Mouse (Mus musculus): ENCODE data around the gene Slc44a1. TPM values are rescaled to one million over a fixed set of nuclear protein-coding genes. Genes with fewer than 3 reads are reported as not detected.

Slc44a1 gene
- polyA plus RNA-seq, 1 experiment from 2014 or later: 16.4 TPM

- no peak for DNase-seq (ENCODE audit: low spot score)
- no peak overlapping the region for H3K4me3 ChIP-seq
- H3K36me3 ChIP-seq (replicated peaks): no peaks in the 10 kb centered on the region
- H3K9me3 ChIP-seq: no peaks in the 10 kb centered on the region
- H3K4me1 ChIP-seq: no peaks in the 10 kb centered on the region
- 87% methylated on average over 3 of the region's 3 CpGs for WGBS
- no peaks in the 10 kb centered on the region for H3K27me3 ChIP-seq (replicated peaks; ENCODE audit: low read depth, poor library complexity, severe bottlenecking)
- H3K27ac ChIP-seq (replicated peaks): no peak overlapping the region
Measured at GRCm38 (mm10) chr4:53458503-53458902, 18.3 kb downstream of the Slc44a1 start.

- H3K4me3 ChIP-seq: no peak overlapping the region
- DNase-seq (ENCODE audit: low spot score): no peak
- no peaks in the 10 kb centered on the region for H3K36me3 ChIP-seq (replicated peaks)
- H3K9me3 ChIP-seq: no peaks in the 10 kb centered on the region
- H3K27me3 ChIP-seq (replicated peaks; ENCODE audit: low read depth, poor library complexity, severe bottlenecking): no peaks in the 10 kb centered on the region
- no peak overlapping the region for H3K27ac ChIP-seq (replicated peaks)
- no peaks in the 10 kb centered on the region for H3K4me1 ChIP-seq
- WGBS: 92% methylated on average over 7 of the region's 7 CpGs
Measured at GRCm38 (mm10) chr4:53459697-53460096, 19.5 kb downstream of the Slc44a1 start.

- no peaks in the 10 kb centered on the region for H3K9me3 ChIP-seq
- H3K27me3 ChIP-seq (replicated peaks; ENCODE audit: low read depth, poor library complexity, severe bottlenecking): no peaks in the 10 kb centered on the region
- H3K27ac ChIP-seq (replicated peaks): no peak overlapping the region
- H3K4me1 ChIP-seq: no peaks in the 10 kb centered on the region
- WGBS: 90% methylated on average over 4 of the region's 4 CpGs
- no peak for DNase-seq (ENCODE audit: low spot score)
- no peaks in the 10 kb centered on the region for H3K36me3 ChIP-seq (replicated peaks)
- no peak overlapping the region for H3K4me3 ChIP-seq
Measured at GRCm38 (mm10) chr4:53461026-53461425, 20.8 kb downstream of the Slc44a1 start.

- Histone ChIP-seq H3K36me3 (replicated peaks) (no peaks in the 10 kb centered on the region), H3K4me3 (no peak overlapping the region), H3K27me3 (replicated peaks; ENCODE audit: low read depth, poor library complexity, severe bottlenecking) (no peaks in the 10 kb centered on the region), H3K9me3 (no peaks in the 10 kb centered on the region), H3K27ac (replicated peaks) (no peak overlapping the region), H3K4me1 (no peaks in the 10 kb centered on the region)
- 91% methylated on average over 5 of the region's 5 CpGs for WGBS
- DNase-seq (ENCODE audit: low spot score): no peak
Measured at GRCm38 (mm10) chr4:53462069-53462468, 21.9 kb downstream of the Slc44a1 start.

- 89% methylated on average over 18 of the region's 18 CpGs for WGBS
- Histone ChIP-seq H3K27me3 (replicated peaks; ENCODE audit: low read depth, poor library complexity, severe bottlenecking) (no peaks in the 10 kb centered on the region), H3K27ac (replicated peaks) (no peak overlapping the region), H3K36me3 (replicated peaks) (no peaks in the 10 kb centered on the region), H3K4me3 (no peak overlapping the region), H3K9me3 (no peaks in the 10 kb centered on the region), H3K4me1 (no peaks in the 10 kb centered on the region)
- DNase-seq (ENCODE audit: low spot score): no peak
Measured at GRCm38 (mm10) chr4:53462505-53463251, 22.5 kb downstream of the Slc44a1 start.

GRCm38 (mm10) chr4:53465887-53466286 is 25.7 kb downstream of the Slc44a1 start:
- no peak for DNase-seq (ENCODE audit: low spot score)
- H3K9me3 ChIP-seq: no peaks in the 10 kb centered on the region
- H3K4me3 ChIP-seq: no peak overlapping the region
- no peaks in the 10 kb centered on the region for H3K4me1 ChIP-seq
- H3K27me3 ChIP-seq (replicated peaks; ENCODE audit: low read depth, poor library complexity, severe bottlenecking): no peaks in the 10 kb centered on the region
- H3K36me3 ChIP-seq (replicated peaks): no peaks in the 10 kb centered on the region
- no peak overlapping the region for H3K27ac ChIP-seq (replicated peaks)
- 85% methylated on average over 1 of the region's 1 CpGs for WGBS

- Histone ChIP-seq H3K27me3 (replicated peaks; ENCODE audit: low read depth, poor library complexity, severe bottlenecking) (no peaks in the 10 kb centered on the region), H3K27ac (replicated peaks) (no peak overlapping the region), H3K4me3 (no peak overlapping the region), H3K9me3 (no peaks in the 10 kb centered on the region), H3K4me1 (no peaks in the 10 kb centered on the region; the same call in 1 of the 2 replicates), H3K36me3 (replicated peaks) (no peaks in the 10 kb centered on the region)
- WGBS: 84% methylated on average over 6 of the region's 6 CpGs
- no peak for DNase-seq (ENCODE audit: low spot score)
Measured at GRCm38 (mm10) chr4:53469007-53469406, 28.8 kb downstream of the Slc44a1 start.

- no peaks in the 10 kb centered on the region for H3K9me3 ChIP-seq
- no peak for DNase-seq (ENCODE audit: low spot score)
- no peaks in the 10 kb centered on the region for H3K36me3 ChIP-seq (replicated peaks)
- no peak overlapping the region for H3K27ac ChIP-seq (replicated peaks)
- H3K4me3 ChIP-seq: no peak overlapping the region
- no peaks in the 10 kb centered on the region for H3K27me3 ChIP-seq (replicated peaks; ENCODE audit: low read depth, poor library complexity, severe bottlenecking)
- no peaks in the 10 kb centered on the region; the same call in 1 of the 2 replicates for H3K4me1 ChIP-seq
Measured at GRCm38 (mm10) chr4:53474109-53474508, 33.9 kb downstream of the Slc44a1 start.

- 88% methylated on average over 20 of the region's 20 CpGs for WGBS
- H3K36me3 ChIP-seq (replicated peaks): no peaks in the 10 kb centered on the region
Measured at GRCm38 (mm10) chr4:53475230-53475952, 35.2 kb downstream of the Slc44a1 start.

GRCm38 (mm10) chr4:53478644-53479043 is 38.4 kb downstream of the Slc44a1 start:
- Histone ChIP-seq H3K36me3 (replicated peaks) (no peaks in the 10 kb centered on the region), H3K4me1 (no peaks in the 10 kb centered on the region; the same call in 1 of the 2 replicates), H3K27ac (replicated peaks) (no peak overlapping the region), H3K27me3 (replicated peaks; ENCODE audit: low read depth, poor library complexity, severe bottlenecking) (no peaks in the 10 kb centered on the region), H3K9me3 (no peaks in the 10 kb centered on the region), H3K4me3 (no peak overlapping the region)
- DNase-seq (ENCODE audit: low spot score): no peak
- WGBS: 84% methylated on average over 4 of the region's 4 CpGs

More at GRCm38 (mm10) chr4:53475230-53475952, 35.2 kb downstream of the Slc44a1 start:
- H3K4me1 ChIP-seq: no peaks in the 10 kb centered on the region; the same call in 1 of the 2 replicates
- no peaks in the 10 kb centered on the region for H3K27me3 ChIP-seq (replicated peaks; ENCODE audit: low read depth, poor library complexity, severe bottlenecking)
- H3K27ac ChIP-seq (replicated peaks): no peak overlapping the region
- H3K9me3 ChIP-seq: no peaks in the 10 kb centered on the region
- no peak for DNase-seq (ENCODE audit: low spot score)
- H3K4me3 ChIP-seq: no peak overlapping the region

GRCm38 (mm10) chr4:53487216-53488188 is 47.3 kb downstream of the Slc44a1 start:
- Histone ChIP-seq H3K27ac (replicated peaks) (no peak overlapping the region), H3K27me3 (replicated peaks; ENCODE audit: low read depth, poor library complexity, severe bottlenecking) (no peaks in the 10 kb centered on the region), H3K4me1 (peaks cover 7% of the 10 kb centered on the region; the same call in 1 of the 2 replicates), H3K4me3 (no peak overlapping the region), H3K9me3 (no peaks in the 10 kb centered on the region), H3K36me3 (replicated peaks) (no peaks in the 10 kb centered on the region)
- DNase-seq (ENCODE audit: low spot score): no peak
- 75% methylated on average over 12 of the region's 12 CpGs for WGBS

- H3K27me3 ChIP-seq (replicated peaks; ENCODE audit: low read depth, poor library complexity, severe bottlenecking): no peaks in the 10 kb centered on the region
- no peak for DNase-seq (ENCODE audit: low spot score)
- no peaks in the 10 kb centered on the region for H3K9me3 ChIP-seq
- peaks cover 7% of the 10 kb centered on the region; the same call in 1 of the 2 replicates for H3K4me1 ChIP-seq
- WGBS: 91% methylated on average over 5 of the region's 5 CpGs
- no peak overlapping the region for H3K4me3 ChIP-seq
- no peaks in the 10 kb centered on the region for H3K36me3 ChIP-seq (replicated peaks)
- no peak overlapping the region for H3K27ac ChIP-seq (replicated peaks)
Measured at GRCm38 (mm10) chr4:53488803-53489202, 48.6 kb downstream of the Slc44a1 start.

Measured in embryonic facial prominence, embryonic 10.5 days (tissue).